Mouse (Mus musculus): ENCODE data around the gene Mapkapk3.

Mapkapk3 gene

DNA sequence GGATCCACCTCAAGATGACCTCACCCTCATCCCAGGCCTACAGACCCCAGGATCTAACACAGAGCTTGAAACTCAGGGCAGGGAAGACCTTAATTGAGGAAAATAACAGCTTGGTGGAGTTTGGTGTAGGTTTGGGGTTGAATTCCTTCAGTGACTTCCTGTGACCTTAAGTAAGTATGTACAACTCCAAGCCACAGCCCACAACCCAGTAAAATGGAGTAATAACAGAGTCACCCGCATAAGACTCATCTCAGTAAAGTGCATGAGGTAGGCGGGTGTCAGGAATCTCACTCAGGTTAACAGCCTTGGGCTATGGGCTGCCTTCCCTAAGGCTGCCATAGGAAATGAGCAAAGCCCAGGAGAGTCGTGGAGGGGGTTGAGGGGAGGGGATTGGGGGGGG lies 24.9 kb downstream of the Mapkapk3 start:
- DNase-seq (ENCODE audit: low read depth, low spot score), result no peak

DNA sequence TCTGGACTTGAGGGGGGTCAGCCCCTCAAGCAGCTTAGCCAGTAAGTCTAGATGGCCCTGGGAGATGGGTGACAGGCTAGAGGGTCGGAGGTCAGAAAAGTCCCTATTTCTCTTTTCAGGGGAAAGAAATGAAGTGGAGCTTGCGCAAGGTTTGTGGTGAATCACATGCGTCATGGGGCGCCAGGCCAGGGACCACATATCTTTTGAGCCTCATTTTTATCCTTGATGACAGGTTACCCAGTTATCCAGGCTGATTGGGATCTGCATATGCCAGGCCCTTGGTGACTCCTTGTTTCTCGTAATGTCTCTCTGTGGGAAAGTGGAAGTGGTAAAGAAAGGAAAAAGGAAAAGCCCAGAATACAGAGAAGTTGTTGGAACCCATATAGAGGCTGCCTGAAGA lies 25.8 kb downstream of the Mapkapk3 start:
- no peak for DNase-seq (ENCODE audit: low read depth, low spot score)

DNA sequence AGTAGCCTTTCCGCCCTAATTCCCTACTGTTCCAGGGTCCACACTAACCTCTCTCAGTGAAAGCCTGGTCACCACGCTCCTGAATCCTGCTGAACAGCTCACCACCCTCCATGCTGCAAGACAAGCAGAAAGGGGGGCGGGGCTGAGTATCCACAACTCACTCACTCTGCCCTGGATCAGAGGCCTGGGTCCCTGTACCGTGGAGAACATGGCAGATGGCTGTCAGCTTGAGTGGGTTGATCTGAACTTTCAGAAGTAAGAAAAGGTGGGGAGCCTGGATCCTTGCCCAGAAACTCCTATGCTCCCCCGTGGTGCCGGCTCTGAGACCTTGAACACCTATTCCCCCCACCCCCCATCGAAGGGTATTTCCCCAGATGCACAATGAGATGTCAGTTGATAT lies 27.3 kb downstream of the Mapkapk3 start:
- DNase-seq (ENCODE audit: low read depth, low spot score), result no peak

DNA sequence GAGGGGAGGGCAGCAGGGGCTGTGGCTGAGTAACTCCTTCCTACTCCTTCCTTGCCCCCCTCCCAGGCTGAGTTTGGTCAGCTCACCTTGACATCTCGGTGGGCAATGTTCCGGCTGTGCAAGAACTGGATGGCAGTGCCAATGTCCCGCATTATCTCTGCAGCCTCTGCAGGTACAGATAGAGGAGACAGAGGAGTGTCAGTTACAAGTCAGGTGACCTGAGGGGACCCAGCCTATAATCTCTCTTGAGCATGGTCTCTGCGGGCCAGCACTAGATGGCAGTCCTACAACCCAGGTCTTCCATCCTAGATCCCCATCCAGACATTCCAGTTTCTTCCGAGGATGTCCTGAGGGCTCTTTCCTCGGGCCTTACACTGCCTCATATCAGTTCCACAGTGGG lies 27.9 kb downstream of the Mapkapk3 start:
- DNase-seq (ENCODE audit: low read depth, low spot score), result no peak

DNA sequence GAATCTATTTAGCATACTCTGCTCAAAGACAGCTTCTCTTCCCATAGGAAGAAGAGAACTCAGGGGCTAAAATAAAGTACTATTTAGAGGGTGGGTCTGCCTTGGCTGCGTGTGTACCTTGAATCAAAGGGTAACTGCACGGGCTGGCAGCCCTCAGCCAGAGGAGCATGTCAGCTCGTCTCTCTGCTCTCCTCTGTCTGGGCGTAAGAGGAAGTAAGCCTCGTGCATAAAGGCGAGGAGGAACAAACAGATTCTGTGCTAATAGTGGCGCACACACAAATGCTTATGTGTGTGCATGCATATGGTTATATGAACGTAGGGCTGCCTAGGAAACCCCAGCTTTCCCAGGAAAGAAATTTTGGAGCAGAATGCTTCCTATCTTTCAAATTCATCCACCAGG lies 28.8 kb downstream of the Mapkapk3 start:
- no peak for DNase-seq (ENCODE audit: low read depth, low spot score)

DNA sequence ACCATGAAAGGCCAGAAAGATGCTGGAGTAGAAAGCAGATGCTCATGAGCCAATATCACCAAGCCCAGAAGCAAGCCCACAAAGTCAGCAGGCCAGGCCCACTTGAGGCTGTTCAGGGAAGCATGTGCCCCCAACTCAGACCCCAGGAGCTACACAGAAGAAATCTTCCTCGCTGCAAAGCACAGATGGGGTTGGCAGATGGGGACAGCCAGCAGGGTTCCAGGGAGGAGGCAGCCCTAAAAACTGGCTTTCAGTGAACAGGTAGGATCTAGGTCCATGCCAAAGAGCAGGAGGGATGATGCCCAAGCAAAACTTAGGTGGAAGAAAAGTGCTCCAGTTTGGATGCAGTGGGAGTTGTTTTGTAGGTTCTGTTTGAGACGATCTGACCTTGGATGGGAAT lies 29.2 kb downstream of the Mapkapk3 start:
- no peak for DNase-seq (ENCODE audit: low read depth, low spot score)

DNA sequence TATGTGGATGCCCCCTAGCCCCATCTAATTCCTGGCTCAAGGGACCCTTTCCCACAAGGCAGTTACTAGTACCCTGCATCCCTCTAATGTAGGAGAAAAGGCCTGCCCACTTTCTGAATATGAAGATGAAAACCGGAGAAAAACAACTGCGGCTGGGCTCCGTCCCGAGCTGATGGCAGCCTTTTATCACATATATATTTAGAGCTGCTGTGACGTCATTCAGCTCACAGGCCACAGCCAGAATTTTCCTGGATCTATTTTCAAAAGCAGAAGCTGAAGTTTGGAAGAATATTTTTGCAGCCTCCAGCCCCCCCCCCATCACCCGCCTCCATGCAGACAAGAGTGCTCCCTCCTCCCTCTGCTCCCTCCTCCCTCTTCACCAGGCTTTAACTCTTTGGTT lies 30.1 kb downstream of the Mapkapk3 start:
- DNase-seq (ENCODE audit: low read depth, low spot score), result no peak

DNA sequence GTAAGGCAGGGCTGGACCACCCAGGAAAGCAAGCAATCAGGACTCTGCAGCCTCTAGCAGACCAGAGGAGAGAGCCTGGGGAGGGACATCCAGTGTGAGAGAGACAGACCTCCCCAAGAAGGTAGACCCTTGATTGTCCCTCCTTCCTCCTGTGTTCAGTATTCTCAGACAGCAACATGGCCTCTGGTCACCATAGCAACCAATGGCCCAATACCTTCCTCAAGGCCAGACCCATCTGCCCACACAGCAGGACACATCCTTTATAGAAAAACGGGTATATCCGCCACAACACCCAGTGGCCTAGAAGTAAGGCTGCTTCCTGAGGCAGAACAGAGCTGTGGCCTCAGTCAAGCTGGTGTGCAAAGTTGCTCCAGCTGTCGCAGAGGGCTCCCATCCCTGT lies 34.1 kb downstream of the Mapkapk3 start:
- peak; percentile 90 for DNase-seq (ENCODE audit: low read depth, low spot score)

DNA sequence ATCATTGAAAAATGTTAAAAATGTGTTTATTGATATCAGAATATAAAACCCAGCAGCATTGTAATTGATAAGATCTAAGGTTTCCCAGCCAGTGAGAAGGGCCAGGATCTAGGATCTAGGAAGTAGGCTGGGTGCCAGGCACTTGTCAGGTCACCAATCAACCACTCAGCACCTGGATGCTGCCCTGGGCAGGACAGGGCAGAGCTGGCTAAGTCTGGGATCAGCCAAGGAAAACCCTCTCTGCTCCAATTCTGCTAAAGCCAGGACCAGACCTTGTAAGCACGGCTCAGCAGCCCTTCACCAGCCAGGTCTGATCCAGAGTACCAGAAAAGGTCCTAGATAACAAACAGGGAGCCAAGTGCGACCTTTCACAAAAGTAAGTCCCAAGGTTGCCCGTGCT lies 34.8 kb downstream of the Mapkapk3 start:
- no peak for DNase-seq (ENCODE audit: low read depth, low spot score)

DNA sequence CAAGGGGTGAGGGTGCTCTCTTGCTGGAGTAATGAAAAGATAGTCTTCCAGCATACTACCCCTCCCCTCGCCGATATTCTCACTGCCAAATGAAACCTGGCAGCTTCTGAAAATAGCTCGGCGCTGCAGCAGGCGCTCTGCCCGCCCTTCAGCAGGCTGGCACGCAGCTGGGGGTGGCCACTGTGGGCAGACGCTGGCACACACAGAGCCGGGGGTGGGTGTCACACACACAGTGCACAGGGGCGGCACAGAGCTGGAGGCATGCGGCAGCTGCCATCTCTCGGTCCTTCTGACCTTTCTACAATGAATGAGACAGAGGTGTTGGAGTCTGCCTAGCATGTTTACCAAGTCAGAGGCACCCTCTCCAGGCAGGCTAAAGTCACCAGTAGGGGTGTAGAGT lies 35.2 kb downstream of the Mapkapk3 start:
- no peak for DNase-seq (ENCODE audit: low read depth, low spot score)

DNA sequence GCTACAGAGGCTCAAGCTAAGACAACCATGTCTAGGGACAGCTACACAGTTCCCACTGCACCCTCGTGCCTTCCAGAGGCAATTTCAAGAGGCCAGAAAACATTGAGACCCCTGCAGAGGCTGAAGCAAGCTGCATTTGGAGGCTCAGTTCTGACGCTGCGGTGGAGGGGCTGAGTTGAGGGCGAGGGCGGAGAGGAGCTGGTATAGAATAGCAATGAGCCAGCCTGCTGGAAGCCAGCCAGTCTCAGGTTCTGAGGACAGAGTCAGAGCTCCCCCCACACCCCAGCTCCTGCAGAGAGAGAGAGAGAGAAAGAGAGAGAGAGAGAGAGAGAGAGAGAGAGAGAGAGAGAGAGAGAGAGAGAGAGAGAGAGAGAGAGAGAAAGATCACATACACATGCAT lies 37.5 kb downstream of the Mapkapk3 start:
- no peak for DNase-seq (ENCODE audit: low read depth, low spot score)

DNA sequence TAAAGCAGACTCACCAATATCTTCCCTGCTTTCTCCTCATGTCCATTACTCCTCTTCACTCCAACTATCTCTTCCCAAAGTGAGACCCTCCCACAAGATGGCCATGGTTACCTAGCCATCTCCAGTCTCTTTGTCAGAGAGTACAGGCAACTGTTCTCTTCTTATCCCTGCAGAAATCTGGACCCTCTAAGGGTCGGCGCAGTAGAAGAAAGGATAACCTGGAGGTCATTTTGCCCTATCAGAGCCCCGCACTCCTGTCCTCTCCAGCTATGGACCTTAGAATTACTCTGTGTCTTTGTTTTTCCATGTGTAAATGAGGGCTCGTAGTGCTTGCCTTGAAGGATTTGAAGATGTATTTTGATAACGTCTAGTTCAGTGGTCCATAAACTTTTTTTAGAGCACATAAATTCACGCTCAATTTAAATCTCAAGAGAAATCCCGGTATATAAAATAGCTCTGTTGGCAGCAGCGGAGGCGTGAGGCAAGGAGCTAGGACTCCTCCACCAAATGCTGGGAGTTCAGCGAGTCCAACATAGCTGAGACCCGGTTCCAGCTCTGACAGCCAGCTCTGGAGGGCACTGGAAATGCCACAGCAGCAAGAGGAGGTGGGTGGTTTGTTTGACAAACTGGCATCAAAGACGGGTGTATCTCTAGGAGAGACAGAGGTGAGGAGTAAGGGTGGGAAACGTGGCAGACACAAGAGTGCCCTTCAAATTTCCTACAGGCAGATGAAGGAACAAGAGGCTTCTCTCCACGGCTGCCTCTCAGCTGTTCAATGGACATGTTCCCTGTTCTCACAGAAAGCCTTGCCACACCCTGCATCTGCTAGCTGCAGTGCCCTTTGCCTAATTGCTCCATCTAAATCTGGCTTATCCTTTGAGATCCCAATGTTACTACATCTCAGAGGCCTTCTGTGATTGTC lies 39.0 kb downstream of the Mapkapk3 start:
- no peak for DNase-seq (ENCODE audit: low read depth, low spot score)

DNA sequence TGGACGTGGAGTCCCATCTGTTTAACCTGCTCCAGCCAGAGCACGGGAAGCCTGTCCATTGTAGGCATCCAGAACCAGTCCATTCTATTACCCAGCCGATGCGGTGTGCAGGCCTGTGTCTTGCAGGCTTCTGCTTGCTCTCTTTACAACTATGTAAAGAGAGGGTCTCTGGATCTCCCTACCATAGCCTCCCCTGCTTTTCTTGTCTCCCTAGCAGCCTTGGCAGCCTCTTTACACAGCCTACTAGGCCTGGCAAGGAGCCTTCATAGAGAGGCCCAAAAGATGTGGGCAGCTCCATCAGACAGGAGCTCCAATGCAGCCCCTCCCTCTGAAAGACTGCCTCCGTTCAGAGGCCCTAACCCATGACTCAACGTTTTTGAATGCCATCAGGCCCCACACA lies 40.5 kb downstream of the Mapkapk3 start:
- no peak for DNase-seq (ENCODE audit: low read depth, low spot score)

DNA sequence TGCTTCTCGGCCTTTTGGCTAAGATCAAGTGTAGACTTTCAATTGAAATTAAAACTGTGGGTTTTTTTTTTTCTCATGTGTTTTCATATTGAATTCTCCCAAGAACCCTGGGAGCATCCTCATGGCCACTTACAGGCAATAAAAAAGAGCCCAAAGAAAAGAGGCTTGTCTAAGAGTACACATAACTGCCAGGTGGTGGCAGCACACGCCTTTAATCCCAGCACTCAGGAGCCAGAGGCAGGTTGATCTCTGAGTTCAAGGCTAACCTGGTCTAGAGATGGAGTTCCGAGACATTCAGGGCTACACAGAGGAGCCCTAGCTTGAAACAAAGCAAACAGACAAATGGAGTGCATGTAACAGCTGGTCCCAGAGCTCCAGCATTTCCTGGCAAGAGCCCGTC lies 43.5 kb downstream of the Mapkapk3 start:
- peak; percentile 71 for DNase-seq (ENCODE audit: low read depth, low spot score)

DNA sequence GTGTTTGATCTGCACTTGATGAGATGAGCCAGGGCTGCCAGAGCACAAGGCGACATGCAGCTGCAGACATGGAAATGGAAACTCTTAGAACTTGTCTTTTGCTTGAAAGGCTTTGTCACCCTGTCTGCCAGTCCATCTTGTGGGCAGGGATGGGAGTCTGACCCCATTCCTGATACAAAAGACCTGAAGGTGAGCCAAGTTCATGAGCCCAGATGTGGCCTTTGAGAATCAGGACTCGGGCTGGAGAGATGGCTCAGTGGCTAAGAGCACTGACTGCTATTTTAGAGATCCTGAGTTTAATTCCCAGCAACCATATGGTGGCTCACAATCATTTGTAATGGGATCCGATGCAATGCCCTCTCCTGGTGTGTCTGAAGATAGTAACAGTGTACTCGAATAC lies 44.4 kb downstream of the Mapkapk3 start:
- DNase-seq (ENCODE audit: low read depth, low spot score), result no peak

DNA sequence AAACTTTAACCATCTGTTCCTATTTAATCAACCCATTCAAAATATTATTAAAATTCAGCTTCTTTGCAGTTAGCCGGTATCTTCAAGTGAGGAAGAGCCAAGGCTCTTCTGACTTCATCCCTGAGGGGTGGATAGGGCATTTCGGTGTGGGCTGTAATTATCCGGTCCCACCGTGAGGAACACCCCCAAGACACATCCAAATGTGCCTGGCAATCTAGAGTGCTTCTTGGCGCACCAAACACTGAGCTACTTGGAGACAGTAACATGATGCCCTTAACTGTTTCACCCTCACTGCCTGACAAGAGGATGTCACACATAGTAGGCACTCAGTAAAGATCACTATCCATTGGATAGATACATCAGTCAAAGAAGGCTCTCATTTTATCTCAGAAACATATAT lies 53.5 kb downstream of the Mapkapk3 start:
- DNase-seq (ENCODE audit: low read depth, low spot score), result no peak

DNA sequence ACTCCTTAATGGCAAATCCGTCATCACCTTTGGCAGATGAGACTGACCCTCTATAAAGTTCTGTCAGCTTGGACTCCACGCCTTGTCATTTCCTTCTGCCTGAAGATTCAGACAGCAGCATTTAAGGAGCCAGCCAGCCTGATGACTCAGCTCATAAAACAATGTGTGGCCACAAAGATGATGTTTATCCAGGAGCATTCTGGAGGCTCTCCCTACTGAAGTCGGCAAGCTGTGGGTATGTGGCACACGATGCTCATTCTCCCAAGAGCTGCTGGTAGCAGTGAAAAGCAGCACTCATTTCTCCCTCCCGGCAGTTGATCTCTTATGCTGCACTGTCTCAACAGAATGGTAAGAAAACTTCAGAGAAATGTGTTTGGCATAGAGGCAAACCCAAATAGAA lies 54.4 kb downstream of the Mapkapk3 start:
- DNase-seq (ENCODE audit: low read depth, low spot score), result no peak

DNA sequence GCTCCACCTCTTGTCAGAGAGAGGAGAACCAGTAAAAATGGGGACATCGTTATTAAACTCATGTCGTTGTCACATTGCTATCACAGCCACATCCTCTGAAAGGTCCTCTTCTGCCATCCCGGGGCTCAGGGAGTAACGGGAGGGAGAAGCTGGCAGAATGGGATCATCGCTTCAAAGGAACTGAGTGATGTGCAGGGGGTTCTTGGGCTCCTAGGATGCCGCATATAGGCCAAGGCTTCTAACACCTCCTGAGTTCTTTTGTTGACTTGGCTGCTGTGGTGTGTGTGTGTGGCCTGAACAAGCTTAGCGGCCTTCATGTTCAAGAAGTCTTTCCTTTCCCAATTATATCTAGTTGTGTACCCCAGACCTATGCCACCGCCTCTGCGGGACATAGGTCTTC lies 57.5 kb downstream of the Mapkapk3 start:
- DNase-seq (ENCODE audit: low read depth, low spot score), result no peak

DNA sequence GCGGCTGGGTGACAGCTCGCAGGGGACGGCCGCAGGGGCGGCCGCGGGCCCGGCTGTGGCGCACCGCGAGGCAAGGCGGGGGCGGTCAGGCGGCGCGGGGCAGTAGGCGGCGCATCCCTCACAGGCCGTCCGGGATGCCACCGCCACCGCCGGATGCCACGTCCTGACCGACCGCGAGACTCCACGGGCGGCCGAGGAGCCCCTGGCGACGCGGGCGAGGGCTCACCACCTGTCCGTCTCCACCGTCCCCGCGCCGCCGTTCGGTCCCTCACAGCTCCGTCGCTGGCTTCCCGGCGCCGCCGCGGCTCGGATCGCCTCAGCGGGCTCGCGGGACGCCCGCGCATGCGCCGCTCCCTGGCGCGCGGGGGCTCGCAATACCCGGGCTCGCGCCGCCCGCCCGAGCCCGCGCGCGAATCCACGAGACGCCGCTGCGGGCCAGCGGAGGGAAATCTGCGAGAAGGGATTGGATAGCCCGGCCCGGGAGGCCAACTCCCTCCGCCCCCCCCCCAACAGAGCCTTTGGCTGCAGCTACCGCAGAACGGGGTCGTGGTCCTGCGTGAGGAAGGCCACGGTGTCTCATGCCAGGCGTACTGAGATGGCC lies 58.0 kb downstream of the Mapkapk3 start, which contains the start of gene Dock3:
Dock3 (minus strand) TSS at position 371 of the 601 bp plus-strand sequence.
- peak; percentile 63 for DNase-seq (ENCODE audit: low read depth, low spot score)

DNA sequence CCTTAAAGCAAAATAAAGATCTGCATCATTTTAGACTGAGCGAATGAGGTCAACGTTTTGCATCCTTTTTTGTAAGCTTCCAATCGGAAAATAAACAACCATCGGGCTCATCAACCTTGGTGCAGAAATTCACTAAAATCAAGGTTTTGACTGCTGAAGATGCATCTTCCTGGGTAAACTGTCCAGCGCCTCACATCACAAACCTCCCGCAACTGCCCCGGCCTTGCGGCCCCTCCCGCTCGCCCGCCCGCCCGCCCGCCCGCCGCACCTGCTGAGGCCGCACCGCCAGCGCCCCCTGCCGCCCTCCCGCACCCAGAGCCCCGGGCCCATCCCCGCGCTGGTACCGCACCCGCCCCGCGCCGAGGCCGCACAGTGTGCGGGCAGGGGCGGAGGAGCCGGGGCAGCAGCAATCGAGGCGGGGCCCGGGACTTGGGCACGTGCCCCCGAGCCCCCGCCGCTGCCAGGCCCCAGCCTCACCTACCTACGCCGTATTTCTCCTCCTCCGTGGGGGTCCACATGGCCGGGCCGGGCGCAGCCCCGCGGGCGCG lies 58.6 kb downstream of the Mapkapk3 start:
- DNase-seq (ENCODE audit: low read depth, low spot score), result peak; percentile 40

DNA sequence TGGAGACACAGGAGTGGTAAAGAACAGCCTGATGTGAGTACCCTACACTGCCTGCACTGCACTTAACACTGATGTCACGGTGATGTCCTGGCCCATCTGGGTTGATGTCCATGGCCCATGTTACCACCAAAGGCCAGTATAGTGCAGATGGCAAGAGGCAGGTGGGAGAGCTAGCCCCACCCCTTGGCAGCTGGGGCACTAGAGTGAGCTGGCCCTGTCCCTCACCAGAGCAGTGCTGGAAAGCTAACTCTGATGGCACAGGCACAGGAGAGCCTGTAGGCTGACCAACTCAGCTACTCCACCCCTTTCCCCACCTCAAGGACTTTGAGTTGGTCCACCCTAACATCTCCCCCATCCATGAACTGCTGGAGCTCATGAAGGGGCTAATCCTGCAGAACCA lies 65.1 kb downstream of the Mapkapk3 start:
- DNase-seq (ENCODE audit: low read depth, low spot score), result no peak
